Mouse (Mus musculus) liver, postnatal 0 days (tissue): ENCODE measurements around the gene Spred2.

ENCODE experiments used
- CTCF ChIP-seq: sonication (generic); IDR thresholded peaks from 2 replicates; pipeline ENCODE4 v1.5.1; 2016; ENCODE audit warnings: antibody characterized with exemption, low read depth
- EP300 ChIP-seq: IDR thresholded peaks from 2 replicates; pipeline ENCODE4 v1.6.1; 2016; ENCODE audit warnings: antibody characterized with exemption, low read depth, mild to moderate bottlenecking

DNA sequence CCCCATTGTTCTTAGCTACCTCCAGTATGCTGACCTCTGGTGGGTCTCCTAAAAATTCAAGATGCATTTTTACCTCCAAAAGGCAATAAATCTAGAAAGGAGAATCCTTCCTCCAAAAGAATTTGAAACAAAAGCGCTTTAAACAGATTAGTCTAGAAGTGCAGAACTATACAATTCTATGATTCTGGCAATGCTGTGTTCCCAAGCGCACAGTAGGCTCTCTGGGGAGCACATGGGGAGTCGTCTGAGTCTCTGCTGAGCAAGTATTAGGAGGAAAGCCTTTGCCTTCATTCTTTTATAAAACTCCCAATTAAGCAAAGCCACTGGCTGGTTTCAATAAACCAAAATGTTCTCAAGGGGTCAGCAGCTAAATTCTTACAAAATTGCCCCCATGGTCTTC is 129.8 kb downstream of the Spred2 start:
- TF ChIP-seq CTCF (no peak), EP300 (no peak)
